Mouse (Mus musculus) erythroblast, embryonic 14.5 days (primary cell): Measurements from ENCODE around the gene Vps37b.

ENCODE experiments used
- GATA1 ChIP-seq: IDR thresholded peaks from 2 replicates; pipeline ENCODE4 v1.6.1; 2012; ENCODE audit warnings: low read length, inconsistent platforms, mixed read lengths
- TAL1 ChIP-seq: IDR thresholded peaks from 3 replicates; pipeline ENCODE4 v1.6.1; 2012; ENCODE audit warnings: low read length, inconsistent platforms, mixed read lengths

- TF ChIP-seq TAL1 (no peak), GATA1 (no peak)
Measured at GRCm38 (mm10) chr5:124041097-124041496, 9.0 kb upstream of the Vps37b start.
